Mouse (Mus musculus): ENCODE measurements around the gene Ngly1.
"Not testable (repeated sequence)": the region's sequence is repeated elsewhere in the genome, so short reads cannot be mapped to it uniquely, and the experiment has no call there.

The Ngly1 gene

GRCm38 (mm10) chr14:16260541-16260940, 11.5 kb downstream of the Ngly1 start:
- DNase-seq (ENCODE audit: low read depth): no peak

GRCm38 (mm10) chr14:16261869-16262268, 12.8 kb downstream of the Ngly1 start:
- DNase-seq (ENCODE audit: low read depth): no peak

- peak; percentile 37 for DNase-seq (ENCODE audit: low read depth)
These were observed 17.9 kb downstream of the Ngly1 start for GRCm38 (mm10) chr14:16267028-16267427.

- DNase-seq (ENCODE audit: low read depth): no peak
These were observed 20.7 kb downstream of the Ngly1 start for GRCm38 (mm10) chr14:16269776-16270175.

GRCm38 (mm10) chr14:16273677-16274076, 24.6 kb downstream of the Ngly1 start:
- no peak for DNase-seq (ENCODE audit: low read depth)

GRCm38 (mm10) chr14:16279196-16279595, 30.1 kb downstream of the Ngly1 start:
- DNase-seq (ENCODE audit: low read depth): no peak

- no peak for DNase-seq (ENCODE audit: low read depth)
These were observed 34.9 kb downstream of the Ngly1 start for GRCm38 (mm10) chr14:16283966-16284365.

- DNase-seq (ENCODE audit: low read depth): no peak
These were observed 43.3 kb downstream of the Ngly1 start for GRCm38 (mm10) chr14:16292371-16292770.

- no peak for DNase-seq (ENCODE audit: low read depth)
These were observed 43.9 kb downstream of the Ngly1 start for GRCm38 (mm10) chr14:16293015-16293414.

GRCm38 (mm10) chr14:16293921-16294320, 44.8 kb downstream of the Ngly1 start:
- DNase-seq (ENCODE audit: low read depth): peak; percentile 10

- no peak for DNase-seq (ENCODE audit: low read depth)
These were observed 47.9 kb downstream of the Ngly1 start for GRCm38 (mm10) chr14:16296816-16297468.

- DNase-seq (ENCODE audit: low read depth): no peak
These were observed 52.7 kb downstream of the Ngly1 start for GRCm38 (mm10) chr14:16301735-16302134.

- DNase-seq (ENCODE audit: low read depth): no peak
These were observed 53.6 kb downstream of the Ngly1 start for GRCm38 (mm10) chr14:16302688-16303087.

GRCm38 (mm10) chr14:16310791-16311190, 61.7 kb downstream of the Ngly1 start:
- DNase-seq (ENCODE audit: low read depth): no peak

- DNase-seq (ENCODE audit: low read depth): no peak
These were observed 63.5 kb downstream of the Ngly1 start for GRCm38 (mm10) chr14:16312599-16312998.

- not testable (repeated sequence) for DNase-seq (ENCODE audit: low read depth)
These were observed 64.0 kb downstream of the Ngly1 start for GRCm38 (mm10) chr14:16313073-16313472.

- no peak for DNase-seq (ENCODE audit: low read depth)
These were observed 64.9 kb downstream of the Ngly1 start for GRCm38 (mm10) chr14:16313936-16314521.

- DNase-seq (ENCODE audit: low read depth): no peak
These were observed 65.8 kb downstream of the Ngly1 start for GRCm38 (mm10) chr14:16314842-16315241.

- DNase-seq (ENCODE audit: low read depth): no peak
These were observed 67.6 kb downstream of the Ngly1 start for GRCm38 (mm10) chr14:16316715-16317114.

- DNase-seq (ENCODE audit: low read depth): no peak
These were observed 70.7 kb downstream of the Ngly1 start for GRCm38 (mm10) chr14:16319818-16320217.

GRCm38 (mm10) chr14:16324394-16324793, 75.3 kb downstream of the Ngly1 start:
- no peak for DNase-seq (ENCODE audit: low read depth)

GRCm38 (mm10) chr14:16325208-16325607, 76.1 kb downstream of the Ngly1 start:
- no peak for DNase-seq (ENCODE audit: low read depth)

GRCm38 (mm10) chr14:16328531-16328930, 79.5 kb downstream of the Ngly1 start:
- DNase-seq (ENCODE audit: low read depth): no peak

- no peak for DNase-seq (ENCODE audit: low read depth)
These were observed 79.9 kb downstream of the Ngly1 start for GRCm38 (mm10) chr14:16328959-16329480.
